Mouse (Mus musculus) large intestine, adult 2 months (tissue): ENCODE data around the gene Senp3. TPM values are rescaled to one million over a fixed set of nuclear protein-coding genes. Genes with fewer than 3 reads are reported as not detected.
A peak's percentile ranks its signal among the peaks of the same experiment; 100 is the strongest.

ENCODE experiments used
- DNase-seq: peaks from one replicate; pipeline ENCODE4 v3.0.0-alpha.2; 2012; ENCODE audit warnings: low read depth, low spot score
- WGBS: fragments of 180-500 bp; shearing (Covaris S2); methylation state at CpG from one replicate; pipeline ENCODE4 v1.1.7; 2018; 5-methylcytosine and 5-hydroxymethylcytosine counted together
- polyA plus RNA-seq: library from polyadenylated mRNA; depleted of rRNA; stranded (reverse); fragments of >200 nt; gene quantifications from 2 replicates; pipeline ENCODE4 v1.2.3, GENCODE M21; 2012

Gene Senp3
- polyA plus RNA-seq, 1 experiment, result 43.4 TPM

- WGBS, result 31% methylated on average over 12 of the region's 12 CpGs
- no peak for DNase-seq
These were observed 2.4 kb upstream of the Senp3 start for GRCm38 (mm10) chr11:69684128-69684745.

GRCm38 (mm10) chr11:69683576-69683975, 1.7 kb upstream of the Senp3 start:
- no peak for DNase-seq
- 32% methylated on average over 7 of the region's 7 CpGs for WGBS

- DNase-seq, result peak; percentile 75
- 18% methylated on average over 12 of the region's 12 CpGs for WGBS
These were observed 1.1 kb upstream of the Senp3 start for GRCm38 (mm10) chr11:69682840-69683533.

GRCm38 (mm10) chr11:69682209-69682839, 440 bp upstream of the Senp3 start:
- 15% methylated on average over 24 of the region's 24 CpGs for WGBS
- DNase-seq, result no peak

GRCm38 (mm10) chr11:69680136-69680855, 1.6 kb downstream of the Senp3 start:
- WGBS, result 88% methylated on average over 30 of the region's 30 CpGs
- no peak for DNase-seq

- WGBS, result 85% methylated on average over 2 of the region's 2 CpGs
These were observed 2.7 kb downstream of the Senp3 start for GRCm38 (mm10) chr11:69679144-69679543.

GRCm38 (mm10) chr11:69672211-69672706, 9.6 kb downstream of the Senp3 start, which contains the start of gene Eif4a1:
TSS of gene Eif4a1 (minus strand) at chr11:69672423.
- WGBS, result under 1% methylated on average over 36 of the region's 36 CpGs

More at GRCm38 (mm10) chr11:69679144-69679543, 2.7 kb downstream of the Senp3 start:
- DNase-seq, result no peak

GRCm38 (mm10) chr11:69671726-69672124, 10.2 kb downstream of the Senp3 start:
- DNase-seq, result no peak
- WGBS, result under 1% methylated on average over 43 of the region's 43 CpGs

More at GRCm38 (mm10) chr11:69672211-69672706, 9.6 kb downstream of the Senp3 start, which contains the start of gene Eif4a1:
- DNase-seq, result peak; percentile 99

- peak; percentile 66 for DNase-seq
- WGBS, result 1% methylated on average over 61 of the region's 61 CpGs
These were observed 10.8 kb downstream of the Senp3 start for GRCm38 (mm10) chr11:69670786-69671725.

- 83% methylated on average over 3 of the region's 3 CpGs for WGBS
- no peak for DNase-seq
These were observed 15.2 kb downstream of the Senp3 start for GRCm38 (mm10) chr11:69666665-69667005.

- WGBS, result 31% methylated on average over 7 of the region's 7 CpGs
- no peak for DNase-seq
These were observed 15.8 kb downstream of the Senp3 start, which contains the start of gene Cd68 for GRCm38 (mm10) chr11:69665961-69666664. TSS of gene Cd68 (minus strand) at chr11:69666153.

- DNase-seq, result no peak
- WGBS, result 69% methylated on average over 9 of the region's 9 CpGs
These were observed 16.4 kb downstream of the Senp3 start for GRCm38 (mm10) chr11:69665457-69665960.

- no peak for DNase-seq
- 85% methylated on average over 7 of the region's 7 CpGs for WGBS
These were observed 17.0 kb downstream of the Senp3 start for GRCm38 (mm10) chr11:69664841-69665240.

GRCm38 (mm10) chr11:69663795-69664194, 18.1 kb downstream of the Senp3 start:
- no peak for DNase-seq
- 61% methylated on average over 6 of the region's 6 CpGs for WGBS

GRCm38 (mm10) chr11:69662967-69663671, 18.8 kb downstream of the Senp3 start:
- no peak for DNase-seq
- WGBS, result 60% methylated on average over 13 of the region's 13 CpGs

GRCm38 (mm10) chr11:69662213-69662966, 19.5 kb downstream of the Senp3 start, which contains the start of gene Mpdu1:
TSS of gene Mpdu1 (minus strand) at chr11:69662642.
- peak; percentile 82 for DNase-seq
- under 1% methylated on average over 48 of the region's 48 CpGs for WGBS
